Mouse (Mus musculus) E14TG2a.4 (cell line): ENCODE data around the gene Supt3.

Experiments used
- CTCF ChIP-seq: conservative IDR thresholded peaks from 2 replicates; pipeline ENCODE4 v1.5.1; 2014; ENCODE audit warnings: low read length
- NANOG ChIP-seq: IDR thresholded peaks from 2 replicates; pipeline ENCODE4 v1.6.1; 2014; ENCODE audit warnings: borderline replicate concordance, low read length, mixed read lengths

DNA sequence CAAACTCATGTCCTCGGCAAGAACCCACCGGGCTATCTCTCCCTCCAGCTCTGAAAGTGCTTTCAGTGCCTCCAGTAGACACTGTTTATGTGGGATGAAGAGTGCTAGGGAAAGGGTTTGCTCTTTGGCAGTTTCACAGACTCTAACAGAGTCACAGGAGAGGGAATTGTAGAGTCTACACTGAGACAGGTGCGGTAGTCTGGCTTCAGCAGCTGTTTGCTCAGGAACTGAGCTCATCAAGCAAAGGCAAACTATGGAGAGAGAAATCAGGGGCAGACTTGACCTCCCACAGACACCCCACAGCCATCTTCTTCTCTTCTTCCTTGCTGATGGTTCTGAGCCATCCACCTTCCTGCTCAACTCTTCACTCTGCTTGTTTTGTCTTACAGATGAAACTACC, 193.3 kb downstream of the Supt3 start:
- TF ChIP-seq CTCF (no peak), NANOG (no peak)
